Mouse (Mus musculus) forebrain, embryonic 10.5 days (tissue): ENCODE measurements around the gene Enpp7. TPM values are rescaled to one million over a fixed set of nuclear protein-coding genes. Genes with fewer than 3 reads are reported as not detected.

ENCODE experiments used
- DNase-seq: peaks from one replicate; pipeline ENCODE4 v3.0.0-alpha.2; 2017; ENCODE audit warnings: low spot score; ENCODE audit errors: extremely low spot score
- H3K27ac ChIP-seq: fragments of 300-500 bp; sonication (generic); 2 replicates; pipeline ENCODE4 v1.5.1; 2016; ENCODE audit warnings: mild to moderate bottlenecking
- H3K27me3 ChIP-seq: fragments of 300-500 bp; sonication (generic); 2 replicates; pipeline ENCODE4 v1.6.1; 2016; ENCODE audit warnings: mild to moderate bottlenecking; ENCODE audit not compliant: poor library complexity, severe bottlenecking
- H3K36me3 ChIP-seq: fragments of 300-500 bp; sonication (generic); replicated peaks from 2 replicates; pipeline ENCODE4 v1.6.1; 2016; ENCODE audit warnings: mild to moderate bottlenecking, moderate library complexity
- H3K4me1 ChIP-seq: fragments of 300-500 bp; sonication (generic); 2 replicates; pipeline ENCODE4 v1.6.1; 2016
- H3K4me3 ChIP-seq: fragments of 300-500 bp; sonication (generic); 2 replicates; pipeline ENCODE4 v1.5.1; 2016; ENCODE audit warnings: mild to moderate bottlenecking, moderate library complexity
- H3K9me3 ChIP-seq: fragments of 300-500 bp; sonication (generic); 2 replicates; pipeline ENCODE4 v1.6.1; 2016; ENCODE audit warnings: mild to moderate bottlenecking, moderate library complexity
- WGBS: fragments of 180-500 bp; shearing (Covaris S2); methylation state at CpG from one replicate; pipeline ENCODE4 v1.1.7; 2016; 5-methylcytosine and 5-hydroxymethylcytosine counted together
- polyA plus RNA-seq: library from polyadenylated mRNA; unstranded; fragments of >200 nt; fragmentation: Nextera tagmentation; extraction: Ambion mirVana; gene quantifications from 2 replicates; pipeline ENCODE4 v1.2.1, GENCODE M21; 2016

The Enpp7 gene
- not detected in 2 replicates for polyA plus RNA-seq

GRCm38 (mm10) chr11:118987999-118988398 is at the start of gene Enpp7:
Enpp7 (plus strand) TSS chr11:118988188.
- Histone ChIP-seq H3K27ac (no peak within 1 kb of the TSS), H3K27me3 (0 out of 2 replicates have a peak, but pooled peaks cover 7% of the 10 kb centered on the region), H3K36me3 (no peaks in the 10 kb centered on the region), H3K9me3 (no peaks in the 10 kb centered on the region), H3K4me3 (no peak within 1 kb of the TSS), H3K4me1 (peaks cover 8% of the 10 kb centered on the region; the same call in 1 of the 2 replicates)
- no peak for DNase-seq
- 92% methylated on average over 10 of the region's 10 CpGs for WGBS

GRCm38 (mm10) chr11:118939731-118940130 is 48.3 kb upstream of the Enpp7 start:
- DNase-seq: no peak
- Histone ChIP-seq H3K27ac (no peak overlapping the region), H3K4me1 (peaks cover 31% of the 10 kb centered on the region), H3K27me3 (peaks cover 9% of the 10 kb centered on the region; the same call in 1 of the 2 replicates), H3K9me3 (no peaks in the 10 kb centered on the region), H3K36me3 (no peaks in the 10 kb centered on the region), H3K4me3 (no peak overlapping the region)
- 91% methylated on average over 4 of the region's 4 CpGs for WGBS

- no peaks in the 10 kb centered on the region for H3K36me3 ChIP-seq
- H3K4me1 ChIP-seq: peaks cover 30% of the 10 kb centered on the region
- DNase-seq: no peak
- H3K9me3 ChIP-seq: no peaks in the 10 kb centered on the region
- H3K27ac ChIP-seq: 0 out of 2 replicates have a peak overlapping the region, but pooled peaks have one; percentile 30
- H3K4me3 ChIP-seq: no peak overlapping the region
- peaks cover 9% of the 10 kb centered on the region; the same call in 1 of the 2 replicates for H3K27me3 ChIP-seq
- 85% methylated on average over 11 of the region's 11 CpGs for WGBS
Measured at GRCm38 (mm10) chr11:118940539-118940938, 47.4 kb upstream of the Enpp7 start.

GRCm38 (mm10) chr11:118941268-118941667 is 46.7 kb upstream of the Enpp7 start:
- no peaks in the 10 kb centered on the region for H3K9me3 ChIP-seq
- no peak overlapping the region for H3K4me3 ChIP-seq
- no peak overlapping the region for H3K27ac ChIP-seq
- H3K4me1 ChIP-seq: peaks cover 23% of the 10 kb centered on the region
- H3K27me3 ChIP-seq: peaks cover 12% of the 10 kb centered on the region; the same call in 1 of the 2 replicates
- DNase-seq: no peak
- H3K36me3 ChIP-seq: no peaks in the 10 kb centered on the region
- 50% methylated on average over 5 of the region's 5 CpGs for WGBS

GRCm38 (mm10) chr11:118945868-118946267 is 42.1 kb upstream of the Enpp7 start:
- Histone ChIP-seq H3K27ac (no peak overlapping the region), H3K27me3 (peaks cover 14% of the 10 kb centered on the region; the same call in 1 of the 2 replicates), H3K4me3 (no peak overlapping the region), H3K36me3 (no peaks in the 10 kb centered on the region), H3K4me1 (peaks cover 24% of the 10 kb centered on the region), H3K9me3 (no peaks in the 10 kb centered on the region)
- no peak for DNase-seq
- WGBS: 95% methylated on average over 8 of the region's 8 CpGs

- peak overlapping the region; percentile 60 for H3K27ac ChIP-seq
- peaks cover 47% of the 10 kb centered on the region for H3K4me1 ChIP-seq
- no peak for DNase-seq
- H3K9me3 ChIP-seq: no peaks in the 10 kb centered on the region
- no peaks in the 10 kb centered on the region for H3K36me3 ChIP-seq
- peaks cover 24% of the 10 kb centered on the region; the same call in 1 of the 2 replicates for H3K27me3 ChIP-seq
- H3K4me3 ChIP-seq: no peak overlapping the region
- WGBS: 37% methylated on average over 6 of the region's 6 CpGs
Measured at GRCm38 (mm10) chr11:118955016-118955415, 33.0 kb upstream of the Enpp7 start.

GRCm38 (mm10) chr11:118957070-118957471 is 30.9 kb upstream of the Enpp7 start:
- Histone ChIP-seq H3K36me3 (no peaks in the 10 kb centered on the region), H3K4me3 (no peak overlapping the region), H3K27ac (peak overlapping the region; percentile 21; the same call in 1 of the 2 replicates), H3K4me1 (peaks cover 54% of the 10 kb centered on the region), H3K9me3 (no peaks in the 10 kb centered on the region), H3K27me3 (peaks cover 13% of the 10 kb centered on the region; the same call in 1 of the 2 replicates)
- WGBS: 71% methylated on average over 14 of the region's 14 CpGs
- no peak for DNase-seq

GRCm38 (mm10) chr11:118960649-118961048 is 27.3 kb upstream of the Enpp7 start:
- no peak for DNase-seq
- 63% methylated on average over 3 of the region's 3 CpGs for WGBS
- peaks cover 30% of the 10 kb centered on the region for H3K27me3 ChIP-seq
- H3K4me1 ChIP-seq: peaks cover 47% of the 10 kb centered on the region
- no peak overlapping the region for H3K27ac ChIP-seq
- no peak overlapping the region for H3K4me3 ChIP-seq
- H3K36me3 ChIP-seq: no peaks in the 10 kb centered on the region
- H3K9me3 ChIP-seq: no peaks in the 10 kb centered on the region

- 74% methylated on average over 4 of the region's 4 CpGs for WGBS
- Histone ChIP-seq H3K9me3 (no peaks in the 10 kb centered on the region), H3K36me3 (no peaks in the 10 kb centered on the region), H3K4me3 (no peak overlapping the region), H3K27me3 (peaks cover 30% of the 10 kb centered on the region), H3K4me1 (peaks cover 40% of the 10 kb centered on the region), H3K27ac (no peak overlapping the region)
- no peak for DNase-seq
Measured at GRCm38 (mm10) chr11:118962478-118962877, 25.5 kb upstream of the Enpp7 start.

- peak overlapping the region; percentile 56 for H3K27ac ChIP-seq
Measured at GRCm38 (mm10) chr11:118963926-118964325, 24.1 kb upstream of the Enpp7 start.

GRCm38 (mm10) chr11:118965078-118965477 is 22.9 kb upstream of the Enpp7 start:
- WGBS: 37% methylated on average over 7 of the region's 7 CpGs
- Histone ChIP-seq H3K36me3 (no peaks in the 10 kb centered on the region), H3K27ac (peak overlapping the region; percentile 56; the same call in 1 of the 2 replicates), H3K27me3 (peaks cover 33% of the 10 kb centered on the region), H3K4me1 (peaks cover 33% of the 10 kb centered on the region), H3K9me3 (no peaks in the 10 kb centered on the region), H3K4me3 (no peak overlapping the region)
- DNase-seq: peak; percentile 24

More at GRCm38 (mm10) chr11:118963926-118964325, 24.1 kb upstream of the Enpp7 start:
- no peak overlapping the region for H3K4me3 ChIP-seq
- H3K36me3 ChIP-seq: no peaks in the 10 kb centered on the region
- no peak for DNase-seq
- WGBS: 91% methylated on average over 5 of the region's 5 CpGs
- H3K9me3 ChIP-seq: no peaks in the 10 kb centered on the region
- peaks cover 41% of the 10 kb centered on the region for H3K4me1 ChIP-seq
- peaks cover 32% of the 10 kb centered on the region for H3K27me3 ChIP-seq

- H3K9me3 ChIP-seq: no peaks in the 10 kb centered on the region
- peaks cover 28% of the 10 kb centered on the region for H3K4me1 ChIP-seq
- H3K4me3 ChIP-seq: no peak overlapping the region
- peak; percentile 63 for DNase-seq
- peaks cover 62% of the 10 kb centered on the region for H3K27me3 ChIP-seq
- 36% methylated on average over 20 of the region's 20 CpGs for WGBS
- no peaks in the 10 kb centered on the region for H3K36me3 ChIP-seq
- no peak overlapping the region for H3K27ac ChIP-seq
Measured at GRCm38 (mm10) chr11:118971470-118972034, 16.4 kb upstream of the Enpp7 start.
